Mouse (Mus musculus) naive thymus-derived CD4-positive, alpha-beta T cell, adult 2 months (primary cell): ENCODE data around the gene Ppfibp2.
A peak's percentile ranks its signal among the peaks of the same experiment; 100 is the strongest.

Experiments used
- DNase-seq: peaks from one replicate; pipeline ENCODE4 v3.0.0-alpha.2; 2011; ENCODE audit warnings: low read depth

The Ppfibp2 gene

DNA sequence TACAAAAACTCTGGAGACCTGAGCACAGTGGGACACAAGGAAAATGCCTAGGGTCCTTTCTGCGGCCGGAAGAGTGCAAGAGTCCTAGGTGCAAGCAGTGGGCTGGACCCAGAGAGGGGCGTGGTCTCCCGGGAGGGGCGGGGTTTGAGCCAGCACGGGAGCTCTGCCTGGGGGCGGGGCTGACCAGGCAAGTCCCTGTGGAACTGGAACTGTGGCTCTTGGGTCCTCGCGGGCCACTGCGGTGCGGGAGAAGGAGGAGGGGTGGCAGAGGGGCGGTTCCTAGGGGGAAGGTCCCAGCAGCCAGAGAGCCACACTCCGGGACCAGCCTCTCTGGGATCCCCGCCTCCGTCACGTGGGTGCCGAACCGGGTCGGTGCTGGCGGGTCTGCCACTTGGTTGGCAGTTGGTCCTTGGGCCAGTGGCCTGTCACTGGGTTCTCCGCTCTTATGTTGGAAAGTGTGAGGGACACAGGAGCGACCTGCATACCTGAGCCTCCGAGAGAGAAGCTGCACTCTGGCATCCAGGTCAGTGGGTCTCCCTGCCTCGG, at the start of gene Ppfibp2:
Gene Ppfibp2, plus strand, starts transcription at position 351 of the 546 bp plus-strand sequence.
- peak; percentile 65 for DNase-seq

DNA sequence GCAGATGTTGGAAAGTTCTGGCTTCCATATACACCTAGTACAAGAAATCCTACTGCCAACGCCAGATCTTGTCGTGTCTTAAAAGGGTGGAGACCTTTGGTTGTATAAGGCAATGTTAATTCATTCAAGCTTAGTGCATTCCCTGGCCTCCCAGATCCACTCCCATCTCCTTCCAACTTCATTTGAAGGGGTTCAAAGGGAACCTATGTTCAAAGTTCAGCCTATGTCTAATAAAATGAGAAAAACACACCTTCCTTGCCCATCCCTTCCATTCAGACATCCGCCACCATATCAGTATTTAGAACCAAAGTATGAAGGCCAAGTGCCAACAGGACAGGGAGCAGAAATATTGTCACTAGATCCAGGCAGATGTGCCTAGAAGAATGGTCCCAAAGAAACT, 47.1 kb upstream of the Ppfibp2 start:
- DNase-seq: no peak

DNA sequence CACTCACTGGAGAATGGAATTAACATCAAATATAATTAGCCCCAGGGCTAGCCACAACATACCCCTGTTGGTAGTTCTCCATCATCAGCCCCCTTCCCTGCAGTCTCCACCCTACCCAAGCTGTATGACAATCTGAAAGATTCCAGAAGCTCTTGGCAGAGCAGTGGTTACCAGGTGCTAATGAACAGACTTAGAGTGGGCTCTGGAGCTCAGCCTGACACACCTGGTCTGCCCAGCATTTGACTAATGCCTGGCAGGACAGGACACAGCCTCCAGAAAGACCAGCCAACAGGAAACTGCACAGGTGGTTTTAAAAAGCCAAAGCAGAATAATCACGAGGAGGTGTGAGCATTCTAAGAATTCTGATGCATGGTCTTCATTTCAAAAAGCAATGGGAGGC, 41.5 kb upstream of the Ppfibp2 start:
- DNase-seq: no peak

DNA sequence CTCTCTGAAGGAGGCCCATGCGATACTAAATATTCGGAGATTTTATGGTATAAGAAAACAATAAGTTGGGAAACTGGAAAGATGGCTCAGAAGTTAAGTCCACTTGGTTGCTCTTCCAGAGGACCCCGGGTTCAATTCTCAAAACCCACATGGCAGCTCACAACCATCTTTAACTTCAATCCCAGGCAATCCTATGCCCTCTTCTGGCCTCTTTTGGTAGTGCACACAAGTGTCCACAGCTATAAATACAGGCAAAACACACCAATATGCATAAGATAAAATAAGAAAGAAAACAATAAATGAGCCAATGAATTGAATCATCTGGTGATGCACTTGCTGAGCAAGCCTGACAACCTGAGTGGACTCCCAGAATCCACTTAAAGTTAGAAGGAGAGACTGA, 39.1 kb upstream of the Ppfibp2 start:
- no peak for DNase-seq

DNA sequence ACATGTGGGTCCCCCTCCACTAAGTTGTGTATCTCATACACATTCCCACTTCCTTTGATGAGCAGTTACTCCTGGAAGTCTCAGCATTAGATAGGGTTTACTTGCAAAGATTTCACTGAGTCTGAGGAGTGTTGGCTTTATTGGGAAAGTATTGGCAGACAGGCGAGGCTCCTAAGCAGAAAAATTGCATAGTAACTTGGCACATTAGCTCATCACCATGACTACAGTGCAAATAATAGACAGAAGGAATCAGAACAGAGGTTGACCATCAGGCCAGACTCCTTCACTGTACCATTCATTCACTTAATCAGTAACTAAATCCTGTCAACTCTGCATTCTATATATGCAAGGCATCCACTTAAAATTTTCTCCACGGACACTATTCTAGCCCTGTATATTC, 34.3 kb upstream of the Ppfibp2 start:
- no peak for DNase-seq

DNA sequence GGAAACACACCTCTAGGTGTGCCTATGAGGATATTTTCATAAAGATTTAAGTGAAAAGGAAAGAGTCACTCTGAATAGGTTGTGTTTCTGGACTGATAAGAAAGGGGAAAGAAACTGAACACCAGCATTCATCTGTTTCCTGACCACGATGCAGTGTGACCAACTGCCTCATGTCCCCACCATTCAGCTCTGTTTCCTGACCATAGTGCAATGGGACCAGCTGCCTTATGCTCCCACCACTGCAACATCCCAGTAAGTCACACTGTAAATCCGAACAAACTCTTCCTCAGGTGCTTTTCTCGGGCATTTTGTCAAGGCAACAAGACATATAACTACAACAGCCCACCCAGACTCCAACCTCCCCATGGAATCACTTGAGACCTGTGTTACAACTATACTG, 33.4 kb upstream of the Ppfibp2 start:
- no peak for DNase-seq

DNA sequence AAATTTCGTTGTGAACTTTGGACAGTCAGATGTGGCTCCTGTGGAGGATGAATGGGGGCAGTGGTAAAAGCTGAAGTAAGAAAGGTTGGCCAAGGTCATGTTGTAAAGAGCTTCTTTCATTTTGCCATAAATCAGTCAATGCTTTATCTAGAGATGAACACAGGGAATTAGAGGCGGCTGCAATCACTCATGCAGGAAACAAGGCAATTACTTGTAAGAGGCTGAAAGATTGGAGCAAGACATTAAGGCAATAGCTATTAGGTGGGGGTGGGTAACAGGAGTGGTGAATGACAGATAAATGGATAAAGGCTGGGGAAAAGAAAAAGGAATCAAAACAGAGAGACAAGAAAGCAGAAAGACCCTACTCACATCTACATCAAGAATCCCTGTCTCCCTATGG, 31.3 kb upstream of the Ppfibp2 start:
- DNase-seq: no peak

DNA sequence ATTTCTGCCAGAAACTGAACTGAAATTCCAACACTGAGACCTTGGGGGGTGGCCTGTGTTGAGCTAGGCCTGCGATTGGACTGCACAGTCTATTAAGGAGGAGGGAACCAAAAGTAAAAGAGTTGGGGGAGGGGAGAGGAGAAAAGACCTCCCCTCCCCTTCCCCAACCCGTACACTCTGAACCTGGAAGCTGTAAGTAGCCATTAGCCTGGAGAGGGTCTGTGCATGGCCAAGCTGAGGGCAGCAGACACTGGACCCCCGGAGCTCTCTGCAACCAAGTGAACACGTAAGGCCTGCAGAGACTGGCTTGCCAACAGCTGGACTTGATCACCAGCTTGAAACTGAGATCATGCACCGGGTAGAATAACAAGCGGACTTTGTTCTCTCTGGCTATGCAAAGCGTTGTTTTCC, 27.7 kb upstream of the Ppfibp2 start, which contains the start of gene Olfml1:
Gene Olfml1, plus strand, starts transcription at position 186 of the 411 bp plus-strand sequence.
- DNase-seq: no peak

DNA sequence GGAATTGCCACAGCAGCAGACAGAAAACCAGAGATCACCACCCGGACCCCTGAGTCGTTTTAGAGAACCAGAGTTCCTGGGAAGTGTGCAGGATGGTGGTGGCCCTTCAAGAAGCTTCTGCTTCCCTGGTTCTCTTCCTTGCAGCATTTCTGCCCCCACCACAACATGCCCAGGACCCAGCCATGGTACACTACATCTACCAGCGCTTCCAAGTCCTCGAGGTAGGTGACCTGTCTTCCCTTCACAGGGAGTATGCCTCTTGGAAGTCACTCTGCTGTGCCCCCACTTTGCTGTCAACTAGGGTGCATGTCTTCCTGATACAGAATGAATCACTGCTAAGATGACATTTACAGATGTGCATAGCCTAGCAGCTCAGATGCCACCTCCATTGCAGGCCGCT, 27.3 kb upstream of the Ppfibp2 start:
- no peak for DNase-seq

DNA sequence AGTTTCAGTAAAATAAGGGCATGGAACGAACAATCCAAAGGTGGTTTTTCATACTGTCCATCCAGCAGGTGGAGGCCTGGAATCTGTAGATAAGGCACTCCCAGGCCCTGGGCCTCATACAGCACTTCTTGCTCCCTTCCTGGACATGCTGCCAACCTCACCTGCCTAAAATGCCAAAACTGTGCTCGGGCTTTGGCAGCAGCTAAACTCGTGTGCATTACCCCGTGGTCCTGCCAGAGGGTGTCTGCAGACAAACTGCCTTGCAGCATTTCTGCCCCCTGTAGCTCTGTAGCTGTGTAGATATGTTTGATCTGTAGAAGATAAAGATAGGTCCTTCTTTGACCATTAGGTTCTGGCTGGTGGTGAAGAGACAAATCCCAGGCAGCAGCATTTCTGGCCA, 26.0 kb upstream of the Ppfibp2 start:
- DNase-seq: no peak

DNA sequence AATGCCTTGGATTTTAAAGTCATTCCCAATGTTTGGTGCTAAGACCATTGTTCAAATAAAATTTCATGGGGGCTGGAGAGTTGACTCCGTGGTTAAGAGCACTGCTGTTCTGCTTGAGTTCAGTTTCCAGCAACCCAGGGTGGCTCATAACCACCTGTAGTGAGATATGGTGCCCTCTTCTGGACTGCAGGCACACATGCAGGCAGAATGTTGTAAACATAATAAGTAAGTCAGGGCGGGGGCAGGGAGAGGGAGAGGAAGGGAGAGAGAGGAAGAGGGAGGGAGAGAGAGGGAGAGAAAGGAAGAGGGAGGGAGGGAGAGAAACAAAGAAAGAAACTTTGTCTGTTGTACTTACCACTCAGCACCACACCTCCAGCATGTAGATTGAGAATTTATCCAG, 21.2 kb upstream of the Ppfibp2 start:
- no peak for DNase-seq

DNA sequence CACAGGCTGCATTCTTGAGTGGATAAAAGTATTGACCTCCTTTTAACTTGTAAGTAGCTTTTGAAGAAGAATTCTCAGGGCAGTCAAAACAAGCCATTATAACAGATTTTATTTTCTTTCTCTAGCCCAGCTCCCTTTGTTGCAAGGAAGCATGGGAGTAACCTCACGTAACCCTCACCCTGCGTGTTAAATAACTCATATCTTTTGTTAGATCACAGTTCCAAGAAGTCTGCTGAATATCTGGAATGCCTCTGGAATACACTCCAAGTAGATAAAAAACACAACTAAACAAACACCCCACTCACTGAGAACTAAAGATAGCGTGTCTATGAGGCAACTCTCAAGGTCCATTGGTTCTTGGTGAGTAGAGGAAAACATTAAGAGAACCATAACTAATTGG, 20.7 kb upstream of the Ppfibp2 start:
- no peak for DNase-seq

DNA sequence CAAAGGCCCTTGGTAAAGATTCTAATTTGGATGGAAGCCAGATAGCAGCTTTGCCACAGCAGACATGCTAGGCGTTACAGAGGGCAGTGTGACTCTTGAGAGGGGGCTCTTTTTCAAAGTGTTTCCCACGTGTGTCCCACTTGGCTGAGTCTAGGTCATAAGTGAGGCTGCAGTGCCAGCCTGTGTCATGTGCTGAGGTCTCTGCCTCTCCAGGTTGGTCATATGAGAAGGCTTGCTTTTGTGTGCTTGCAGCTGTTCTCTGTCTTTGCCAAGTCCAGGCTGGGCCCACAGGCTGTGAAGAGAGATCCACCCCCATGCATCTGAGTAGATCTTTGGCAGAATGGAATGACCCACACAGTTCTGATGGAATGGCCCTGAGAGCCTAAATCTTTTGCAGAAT, 2.4 kb upstream of the Ppfibp2 start:
- no peak for DNase-seq

DNA sequence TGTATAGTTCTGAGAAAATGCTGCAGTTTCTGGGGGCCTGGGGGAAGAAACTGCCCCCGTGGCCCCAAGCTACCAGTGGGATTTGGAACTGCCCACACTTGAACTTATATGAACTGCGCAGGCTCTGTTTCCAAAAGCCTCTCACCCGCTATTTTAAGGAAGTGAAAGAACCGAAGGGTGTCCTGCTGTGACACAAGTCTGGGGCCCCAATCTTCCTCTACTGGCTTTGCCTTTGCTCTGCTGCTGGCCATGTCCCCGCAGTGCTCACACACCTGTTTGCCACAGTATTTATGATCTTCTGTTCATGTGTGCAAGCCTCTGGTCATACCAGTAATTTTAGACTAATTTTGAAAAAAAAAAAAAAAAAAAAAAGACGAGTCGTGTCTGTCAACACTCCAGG, 1.1 kb upstream of the Ppfibp2 start:
- DNase-seq: no peak

DNA sequence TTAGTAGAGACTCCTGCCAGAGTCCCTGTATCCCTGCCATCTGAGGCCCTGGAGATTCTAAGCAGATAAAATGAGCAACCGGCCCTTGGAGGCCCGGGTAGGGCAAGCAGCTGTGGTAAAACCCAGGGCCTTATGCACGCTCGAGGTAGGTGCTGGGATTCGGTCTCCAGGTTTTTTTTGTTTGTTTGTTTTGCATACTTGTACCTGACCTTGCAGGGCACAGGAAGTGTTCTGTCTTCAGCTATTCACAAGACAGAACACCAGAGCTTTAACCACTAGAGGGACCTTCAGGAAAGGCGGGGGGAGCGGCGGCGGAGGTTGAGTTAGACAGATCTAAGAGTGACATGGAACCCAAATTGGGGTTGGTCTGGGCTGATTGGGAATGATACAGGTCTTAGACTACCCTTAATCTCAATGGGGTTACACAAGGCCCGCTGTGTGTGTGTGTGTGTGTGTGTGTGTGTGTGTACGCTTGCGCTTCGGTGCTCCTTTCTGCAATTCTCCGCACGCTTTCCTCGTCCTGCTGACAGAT, 616 bp upstream of the Ppfibp2 start:
- DNase-seq: peak; percentile 56

DNA sequence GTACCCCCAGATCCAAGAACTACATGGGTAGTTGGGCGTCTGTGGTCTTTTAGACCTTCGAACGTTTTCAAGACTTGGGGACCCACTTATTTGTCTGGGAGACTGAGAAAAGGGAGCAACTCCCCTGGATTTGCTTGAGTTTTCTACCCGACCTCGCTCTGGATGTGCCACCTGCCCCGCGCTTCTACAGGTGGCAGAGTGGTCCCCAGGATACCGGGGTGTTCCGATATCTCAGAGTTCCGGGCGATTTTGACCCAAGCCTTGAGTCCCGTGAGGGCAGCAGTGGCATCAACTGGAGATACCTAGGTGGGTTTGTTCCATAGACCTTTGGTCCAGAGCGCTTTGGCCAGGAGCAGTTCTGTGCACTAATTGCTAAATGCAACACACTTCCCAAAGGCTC, 419 bp downstream of the Ppfibp2 start:
- DNase-seq: no peak

DNA sequence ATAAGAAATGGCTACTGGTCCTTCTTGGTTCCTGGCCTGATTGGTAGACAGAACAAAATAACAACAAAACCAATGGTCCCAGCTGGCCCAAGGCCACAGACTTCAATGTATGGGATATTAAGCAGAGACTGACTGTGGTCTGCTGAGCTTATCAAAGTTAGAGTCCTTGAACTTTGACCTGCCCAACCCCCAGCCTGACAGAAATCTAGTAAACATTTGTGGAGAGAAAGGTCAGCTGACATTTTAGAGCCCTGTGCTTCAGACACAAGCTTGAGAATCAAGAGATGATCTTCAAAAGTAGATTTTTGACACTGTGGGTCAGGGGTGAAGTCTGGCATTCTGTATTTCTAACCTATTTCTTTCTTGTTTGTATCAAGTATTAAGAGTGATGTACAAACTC, 1.7 kb downstream of the Ppfibp2 start:
- DNase-seq: no peak

DNA sequence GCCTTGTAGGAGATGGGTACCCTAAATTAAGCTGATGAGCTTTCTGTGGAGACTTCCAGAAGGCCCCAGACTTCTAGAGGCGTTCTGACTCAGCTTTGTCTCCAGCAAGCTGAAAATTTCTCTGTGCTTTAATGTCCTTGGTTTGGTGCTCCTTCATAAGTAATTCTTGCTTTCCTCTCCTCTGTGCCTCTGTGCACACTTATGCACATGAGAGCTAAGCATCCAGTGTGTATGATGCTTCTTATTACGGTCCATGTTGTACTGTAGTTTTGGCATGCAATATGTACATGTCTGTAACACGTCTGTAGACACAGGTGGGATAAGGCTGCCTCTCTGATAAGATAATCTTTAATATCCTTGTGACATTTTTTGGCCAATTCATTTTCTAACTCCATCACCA, 2.9 kb downstream of the Ppfibp2 start:
- DNase-seq: no peak

DNA sequence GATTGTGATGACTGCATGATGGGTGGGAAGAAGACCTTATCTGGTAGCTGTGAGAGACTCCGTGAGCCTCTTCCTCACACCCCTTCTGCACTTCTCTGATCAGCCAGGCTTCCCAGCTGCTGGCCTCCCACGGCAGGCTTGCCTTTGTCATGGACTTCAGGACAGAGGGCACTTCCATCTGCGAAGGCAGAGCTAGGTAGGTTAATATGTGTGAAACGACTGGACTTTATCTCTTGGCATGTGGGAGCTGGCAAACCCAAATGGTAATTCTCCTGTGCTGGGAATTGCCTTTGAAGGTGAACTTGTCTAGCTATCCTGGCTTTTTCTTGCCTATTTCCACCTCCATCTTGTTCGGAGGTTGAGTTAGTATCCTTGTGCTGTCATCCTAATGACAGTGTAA, 5.6 kb downstream of the Ppfibp2 start:
- no peak for DNase-seq

DNA sequence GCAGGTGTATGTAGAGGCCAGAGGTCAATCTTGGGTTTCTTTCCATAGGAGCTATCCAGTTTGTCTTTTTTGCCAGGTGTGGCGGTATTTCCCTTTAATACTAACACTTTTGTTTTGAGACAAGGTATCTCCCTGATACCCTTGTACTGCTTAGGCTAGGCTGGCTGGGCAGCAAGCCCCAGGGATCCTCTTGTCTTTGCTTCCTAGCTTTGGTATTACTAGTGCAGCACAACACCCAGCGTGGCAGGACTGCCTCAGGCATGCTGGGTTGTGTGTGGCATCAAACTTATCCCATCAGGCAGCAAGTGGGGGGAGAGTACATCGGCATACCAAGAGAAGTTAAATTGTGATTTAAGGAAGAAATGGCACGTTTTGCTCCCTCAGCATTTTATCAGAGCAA, 7.5 kb downstream of the Ppfibp2 start:
- no peak for DNase-seq

DNA sequence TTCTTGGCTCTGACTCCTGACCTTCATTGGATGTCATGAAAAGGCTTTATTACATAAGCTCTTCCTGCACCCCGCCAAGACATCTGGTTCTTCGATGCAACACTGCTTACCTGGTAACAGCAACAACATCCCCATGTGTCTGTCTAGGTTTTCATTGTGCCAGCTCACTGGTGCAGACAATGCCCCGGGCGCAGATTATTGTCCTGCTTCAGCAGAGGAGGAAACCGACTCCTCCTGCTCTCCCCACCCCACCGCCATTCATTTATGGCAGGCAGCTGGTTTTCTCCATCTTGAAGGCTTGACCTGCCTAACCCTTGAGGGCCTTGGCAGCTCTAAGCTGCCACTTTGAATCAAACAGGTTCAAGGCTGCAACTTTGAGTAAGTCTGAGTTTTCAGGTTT, 7.9 kb downstream of the Ppfibp2 start:
- DNase-seq: no peak

DNA sequence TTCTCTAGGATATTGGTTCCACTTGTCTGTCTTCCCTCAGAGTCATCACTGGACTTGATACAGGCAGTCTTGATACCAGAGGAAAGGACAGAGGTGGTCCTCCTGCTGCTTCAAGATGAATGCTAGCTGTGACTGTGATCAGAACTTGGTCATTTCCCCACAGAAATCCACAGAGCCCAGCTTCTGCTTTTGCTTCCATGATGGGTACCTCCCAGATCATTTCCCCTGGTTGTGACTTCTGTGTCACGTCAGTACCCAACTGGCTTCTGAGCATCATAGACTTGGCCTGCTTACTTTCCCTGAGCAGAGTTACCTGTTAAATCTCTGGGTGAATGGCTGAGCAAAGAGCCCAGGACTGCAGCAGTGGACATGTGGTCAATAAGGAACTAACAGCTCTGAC, 12.8 kb downstream of the Ppfibp2 start:
- no peak for DNase-seq

DNA sequence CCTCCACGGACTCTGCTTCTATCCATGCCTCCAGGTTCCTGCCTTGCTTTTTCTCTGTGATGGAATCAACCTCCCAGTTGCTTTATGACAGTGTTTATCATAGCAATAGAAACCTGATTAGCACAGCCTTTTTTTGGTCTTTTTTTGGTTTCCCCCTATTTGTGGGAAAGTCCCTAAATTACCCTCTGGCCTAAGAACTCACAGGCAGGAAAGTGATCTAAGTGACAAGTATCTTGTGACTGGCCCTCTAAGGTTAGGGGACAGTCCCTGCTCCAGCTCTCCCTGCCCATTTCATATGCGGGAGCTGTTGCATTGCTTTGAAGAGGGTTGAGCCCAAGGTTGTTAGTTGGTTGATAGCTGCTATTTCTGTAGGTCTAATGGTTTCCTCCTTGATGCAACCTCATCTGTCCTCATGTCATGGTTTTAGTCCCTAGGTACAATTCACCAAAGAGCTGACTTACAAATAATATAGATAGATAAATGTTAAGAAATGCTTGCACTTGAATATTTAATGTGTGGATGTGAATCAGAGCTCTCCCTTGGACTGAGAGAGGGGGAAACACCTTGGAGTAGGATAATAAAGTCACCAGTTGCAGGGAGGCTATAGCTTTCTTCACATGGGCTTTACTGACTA, 14.7 kb downstream of the Ppfibp2 start:
- no peak for DNase-seq

DNA sequence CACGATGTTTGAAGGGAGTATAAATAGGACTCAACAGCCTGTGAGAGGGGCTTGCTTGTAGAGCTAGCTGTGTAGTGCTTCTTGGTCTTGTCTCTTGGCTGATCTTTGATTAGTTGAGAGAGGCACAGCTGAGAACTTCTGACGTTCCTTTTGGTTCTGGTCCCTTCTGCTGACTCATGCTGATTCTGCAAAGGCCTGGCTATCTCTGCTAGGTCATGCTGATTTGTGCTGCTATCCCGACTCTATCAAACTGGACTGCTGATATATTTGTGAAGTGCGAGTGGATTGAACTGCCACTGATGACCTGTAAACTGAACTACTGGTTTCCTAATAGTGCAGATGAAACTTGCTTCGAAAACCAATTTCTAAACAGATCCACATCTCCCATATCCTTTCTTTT, 15.9 kb downstream of the Ppfibp2 start:
- DNase-seq: no peak
